Comparison of ENCODE assay signal across 8 mouse cellular contexts in genomic region chr3:144719088-144719900, GRCm38 (mm10). TPM values are rescaled to one million over a fixed set of nuclear protein-coding genes. Genes with fewer than 3 reads are reported as not detected.
DNase-seq lines count a peak whose midpoint lies in the region; ATAC-seq lines count a peak whose summit lies in the region.

No protein-coding gene starts in this region.

- peak overlapping the region; percentile 53 for H3K4me2 ChIP-seq in intestine, embryonic 16.5 days (ENCODE audit: low read depth, low read length)

- peak overlapping the region; percentile 100 for H3K27ac ChIP-seq in intestine, embryonic 16.5 days (ENCODE audit: low read length)

- H3K27me3 ChIP-seq in intestine, embryonic 16.5 days (replicated peaks; ENCODE audit: control insufficient read depth, insufficient read depth, low read length): no peaks in the 10 kb centered on the region

- WGBS in intestine, embryonic 16.5 days: under 1% methylated on average over 49 of the region's 56 CpGs

- ATAC-seq in intestine, embryonic 16.5 days: peak; percentile 73
- peak; percentile 18 for ATAC-seq in megakaryocyte-erythroid progenitor cell, adult 5-6 weeks (replicated peaks; ENCODE audit: low FRiP score, low TSS enrichment, poor library complexity, severe bottlenecking)

- H3K36me3 ChIP-seq in intestine, embryonic 16.5 days (ENCODE audit: control insufficient read depth, insufficient read depth, low read length): no peaks in the 10 kb centered on the region

- H3K4me3 ChIP-seq in intestine, embryonic 16.5 days (ENCODE audit: low read length): peak overlapping the region; percentile 90

- intact Hi-C loops in left cerebral cortex, postnatal 25 days (cut with DNase I): no loop called here

- H3K9ac ChIP-seq in intestine, embryonic 16.5 days (ENCODE audit: low read depth, low read length): peak overlapping the region; percentile 91

- peak; percentile 66 to 67 for DNase-seq in adrenal gland, adult 18-20 months (ENCODE audit: low spot score in 2 of 2)
- DNase-seq in embryo, embryonic 11 days: peak; percentile 69
- DNase-seq in gastrocnemius, postnatal 4 days (ENCODE audit: low spot score in 2 of 2): peak; percentile 47 to 69
- peak; percentile 47 to 48 for DNase-seq in left cerebral cortex, postnatal 25 days (ENCODE audit: low spot score in 2 of 2)
- peak; percentile 67 to 70 for DNase-seq in right cerebral cortex, postnatal 10 days (ENCODE audit: low spot score in 2 of 2)
- DNase-seq in urinary bladder, postnatal 4 days (ENCODE audit: low spot score in 2 of 2): peak; percentile 57 to 68

- H3K9me3 ChIP-seq in intestine, embryonic 16.5 days (ENCODE audit: control insufficient read depth, low read length): no peaks in the 10 kb centered on the region

- H3K4me1 ChIP-seq in intestine, embryonic 16.5 days (ENCODE audit: control insufficient read depth, insufficient read depth, low read length): peaks cover 28% of the 10 kb centered on the region

RNA-seq across cellular contexts. Expression of gene Sh3glb1, which starts 0.8 kb away (rescaled TPM):
- total RNA-seq in adrenal gland, adult 18-20 months (2021): 100 to 1,000 TPM; 162 to 278 TPM
- total RNA-seq in gastrocnemius, postnatal 4 days (2021): 100 to 1,000 TPM; 276 to 331 TPM
- 77.9 and 89.1 TPM in 2 replicates for polyA plus RNA-seq in intestine, embryonic 16.5 days (2015; fragmentation: Nextera tagmentation; extraction: Ambion mirVana)
- 10 to 100 TPM; 65.1 to 68.2 TPM for total RNA-seq in left cerebral cortex, postnatal 25 days (2021)
- 113 and 131 TPM in 2 replicates for total RNA-seq in megakaryocyte-erythroid progenitor cell, adult 5-6 weeks (2014; fragmentation: Nextera tagmentation)
- 48.6 and 103 TPM in 2 replicates for total RNA-seq in megakaryocyte-erythroid progenitor cell, adult 5-6 weeks (2017)

RNA-seq across cellular contexts. Expression of gene Clca3a1, which starts 41.5 kb away (rescaled TPM):
- total RNA-seq in adrenal gland, adult 18-20 months (2021): 1 to 10 TPM in 1 of 2 experiments, under 1 TPM in 1; 0.77 to 2.4 TPM
- total RNA-seq in gastrocnemius, postnatal 4 days (2021): under 1 TPM; 0.23 to 0.69 TPM
- 5.4 and 5.5 TPM in 2 replicates for polyA plus RNA-seq in intestine, embryonic 16.5 days (2015; fragmentation: Nextera tagmentation; extraction: Ambion mirVana)
- under 1 TPM; 0.18 to 0.28 TPM for total RNA-seq in left cerebral cortex, postnatal 25 days (2021)
- 9.2 and 24.1 TPM in 2 replicates for total RNA-seq in megakaryocyte-erythroid progenitor cell, adult 5-6 weeks (2014; fragmentation: Nextera tagmentation)
- total RNA-seq in megakaryocyte-erythroid progenitor cell, adult 5-6 weeks (2017): 11.3 and 12.9 TPM in 2 replicates

Comparison
In these comparisons a context has a peak if more than half of its experiments do, and no peak if none do; other contexts are left out.
1. Peak in every context shown above with its lines: DNase-seq, ATAC-seq, H3K4me3 ChIP-seq and H3K27ac ChIP-seq.